Mouse (Mus musculus) left cerebral cortex, postnatal 25 days (tissue): ENCODE data around the gene Fam216b. TPM values are rescaled to one million over a fixed set of nuclear protein-coding genes. Genes with fewer than 3 reads are reported as not detected.
A peak's percentile ranks its signal among the peaks of the same experiment; 100 is the strongest.

Source experiments
- DNase-seq, 2 experiments: peaks; one replicate each; pipeline ENCODE4 v3.0.0; 2022; ENCODE audit warnings: low spot score in 2 of 2, mixed read lengths in 1 of 2
- intact Hi-C: fragments of 180-260 bp; cut with DNase I; formaldehyde crosslinking; loops from one replicate; pipeline ENCODE4 v1.15.1; 2025
- total RNA-seq, 2 experiments: library from RNA; stranded (reverse); gene quantifications; 2 replicates each; pipeline ENCODE4 v1.2.3; 2021

Gene Fam216b
- total RNA-seq, 2 experiments from 2014 or later: 0.16 to 0.43 TPM

GRCm38 (mm10) chr14:78048674-78049073 is 40.1 kb downstream of the Fam216b start:
- DNase-seq: no peak
- intact Hi-C loops: no loop called here

DNA sequence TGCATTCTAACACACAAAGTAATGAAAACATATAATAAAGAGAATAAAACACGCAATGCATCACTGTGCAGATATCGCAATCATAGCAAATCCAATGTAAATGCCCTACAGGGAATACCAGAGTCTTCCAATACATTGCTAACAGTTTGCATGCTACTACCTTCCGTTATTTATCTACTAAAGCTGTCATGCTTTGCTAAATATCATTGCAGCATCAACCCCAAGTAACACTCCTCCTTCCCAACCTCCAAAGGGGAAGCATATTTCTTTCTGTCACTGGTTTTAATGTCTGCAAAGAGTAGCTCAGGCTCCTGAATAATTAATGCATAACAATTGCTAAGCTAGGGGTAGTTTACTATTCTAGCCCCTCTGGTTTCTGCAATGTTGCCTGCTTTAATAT is 40.5 kb downstream of the Fam216b start:
- intact Hi-C loops: no loop called here
- no peak for DNase-seq

- intact Hi-C loops: no loop called here
- DNase-seq: no peak
Measured at GRCm38 (mm10) chr14:78043079-78043478, 45.7 kb downstream of the Fam216b start.

DNA sequence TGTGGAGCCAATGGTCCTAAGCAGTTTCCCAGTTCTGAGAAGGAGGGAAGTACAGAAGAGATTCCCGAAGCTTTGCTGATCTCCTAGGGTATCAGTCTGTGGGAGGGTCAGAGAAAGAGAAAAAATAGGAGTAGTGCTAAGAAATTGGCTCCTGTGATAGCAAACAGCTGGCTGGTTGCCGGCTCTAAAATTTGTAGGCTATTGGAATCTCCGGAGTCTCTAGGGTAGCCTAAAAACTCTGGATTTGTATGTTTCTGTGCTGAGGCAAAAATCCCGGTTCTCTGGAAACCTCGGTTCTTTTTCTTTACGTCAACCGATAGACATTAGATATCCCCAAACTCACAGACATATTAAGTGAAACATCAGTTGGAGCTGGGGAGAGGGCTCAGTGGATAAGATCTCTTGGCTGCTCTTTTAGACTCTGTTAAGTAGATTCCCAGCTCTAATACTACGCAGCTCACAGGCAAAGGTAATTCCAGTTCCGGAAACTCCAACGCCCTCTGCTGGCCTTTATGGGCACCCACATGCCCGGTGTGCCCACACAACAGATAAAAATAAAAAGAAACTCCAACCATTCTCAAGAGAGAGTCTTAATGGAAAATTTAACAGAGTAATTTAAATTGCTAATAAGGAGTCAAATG is 46.8 kb downstream of the Fam216b start:
- DNase-seq: no peak
- intact Hi-C loops: no loop called here

GRCm38 (mm10) chr14:78040643-78041042 is 48.2 kb downstream of the Fam216b start:
- no peak for DNase-seq
- intact Hi-C loops: no loop called here

DNA sequence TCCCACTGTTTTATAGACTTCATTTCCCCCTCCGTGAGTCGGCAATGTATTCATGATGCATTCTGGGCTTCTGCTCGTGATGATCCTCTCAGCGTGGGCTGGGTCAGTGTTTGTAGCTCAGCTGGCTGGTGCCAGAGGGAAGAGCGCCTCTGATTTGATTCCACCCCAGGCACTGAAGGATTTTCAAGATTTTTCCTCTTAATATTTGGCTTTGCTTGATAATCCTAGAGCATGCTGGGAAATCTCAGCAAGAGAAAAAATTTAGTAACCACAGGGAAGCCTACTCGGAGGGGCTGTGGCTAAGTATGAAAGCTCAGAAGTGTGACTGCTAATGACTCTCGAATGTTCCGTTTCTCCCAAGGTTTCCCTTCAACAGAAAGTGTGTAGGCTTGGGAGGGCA is 49.9 kb downstream of the Fam216b start:
- intact Hi-C loops: no loop called here
- DNase-seq: peak in 1 of 2 experiments; percentile 11

Other genes with a start within 250 kb of the Fam216b start
- gene Dnajc15, start 213.9 kb downstream of the Fam216b start, total RNA-seq: 10 to 100 TPM; 69.5 to 72.0 TPM
- under 1 TPM; 0.30 to 0.62 TPM for gene Epsti1, start 184.8 kb downstream of the Fam216b start, total RNA-seq
- under 1 TPM in 1 of 2 experiments, not detected in 1; 0.14 TPM for gene Tnfsf11, start 219.0 kb upstream of the Fam216b start, total RNA-seq